22 mouse cellular contexts compared by ENCODE assay signal in genomic region chr9:118570865-118571264, GRCm38 (mm10). TPM values are rescaled to one million over a fixed set of nuclear protein-coding genes. Genes with fewer than 3 reads are reported as not detected.
DNase-seq lines count a peak whose midpoint lies in the region; ATAC-seq and TF ChIP-seq lines count a peak whose summit lies in the region.
"Had no signal": no experiment of that assay in that cellular context is flagged by ENCODE, and none has a peak within 500 bp of the region (broad histone marks: within the 10 kb centered on the region; RNA-seq: fewer than 3 reads in every experiment).

No protein-coding gene starts in this region.

- TF ChIP-seq EP300 in stomach, postnatal 0 days (optimal IDR thresholded peaks at IDR 0.05): no peak

- H3K4me3 ChIP-seq in forebrain, postnatal 0 days (ENCODE audit: low read depth, low read length): no peak overlapping the region
- no peak overlapping the region for H3K4me3 ChIP-seq in forebrain, embryonic 16.5 days (replicated peaks; ENCODE audit: low read length)
- H3K4me3 ChIP-seq in layer of hippocampus, adult 2 months: no peak overlapping the region
- no peak overlapping the region for H3K4me3 ChIP-seq in stomach, postnatal 0 days (ENCODE audit: low read depth, low read length)
- H3K4me3 ChIP-seq: forebrain, embryonic 15.5 days; hindbrain, embryonic 10.5 days; limb, embryonic 13.5 days; liver, embryonic 12.5 days; midbrain, embryonic 10.5 days; neural tube, embryonic 15.5 days; stomach, embryonic 15.5 days had no signal

- no peak for ATAC-seq in forebrain, postnatal 0 days
- ATAC-seq in forebrain, embryonic 16.5 days: no peak
- no peak for ATAC-seq in stomach, postnatal 0 days (ENCODE audit: low FRiP score, low TSS enrichment)
- ATAC-seq: CD4-positive, CD25-positive, alpha-beta regulatory T cell, adult 4 months; forebrain, embryonic 15.5 days; liver, embryonic 12.5 days had no signal

- H3K27me3 ChIP-seq in forebrain, postnatal 0 days (ENCODE audit: insufficient read depth, low read length): no peaks in the 10 kb centered on the region
- H3K27me3 ChIP-seq in forebrain, embryonic 16.5 days (replicated peaks; ENCODE audit: control insufficient read depth, insufficient read depth, low read length): no peaks in the 10 kb centered on the region
- H3K27me3 ChIP-seq in stomach, postnatal 0 days (ENCODE audit: control insufficient read depth, insufficient read depth, low read length): no peaks in the 10 kb centered on the region
- H3K27me3 ChIP-seq: forebrain, embryonic 15.5 days; limb, embryonic 13.5 days; liver, embryonic 12.5 days; neural tube, embryonic 15.5 days; stomach, embryonic 15.5 days had no signal

- H3K4me1 ChIP-seq in forebrain, postnatal 0 days (ENCODE audit: insufficient read depth): no peaks in the 10 kb centered on the region
- 0 out of 2 replicates have a peak, but pooled peaks cover 2% of the 10 kb centered on the region for H3K4me1 ChIP-seq in forebrain, embryonic 16.5 days (replicated peaks; ENCODE audit: control insufficient read depth, insufficient read depth, low read length)
- no peaks in the 10 kb centered on the region for H3K4me1 ChIP-seq in stomach, postnatal 0 days (replicated peaks; ENCODE audit: control insufficient read depth, insufficient read depth)
- H3K4me1 ChIP-seq: forebrain, embryonic 15.5 days; hindbrain, embryonic 10.5 days; limb, embryonic 13.5 days; liver, embryonic 12.5 days; midbrain, embryonic 10.5 days; neural tube, embryonic 15.5 days; stomach, embryonic 15.5 days had no signal

- peaks cover 73% of the 10 kb centered on the region for H3K36me3 ChIP-seq in forebrain, postnatal 0 days (ENCODE audit: insufficient read depth)
- H3K36me3 ChIP-seq in forebrain, embryonic 16.5 days (ENCODE audit: control insufficient read depth, insufficient read depth): peaks cover 26% of the 10 kb centered on the region
- peaks cover 28% of the 10 kb centered on the region for H3K36me3 ChIP-seq in stomach, postnatal 0 days (ENCODE audit: control insufficient read depth, insufficient read depth, low read length)

- no peaks in the 10 kb centered on the region for H3K9me3 ChIP-seq in forebrain, postnatal 0 days (ENCODE audit: low read length)
- no peaks in the 10 kb centered on the region for H3K9me3 ChIP-seq in forebrain, embryonic 16.5 days (ENCODE audit: control insufficient read depth, low read length)
- no peaks in the 10 kb centered on the region for H3K9me3 ChIP-seq in stomach, postnatal 0 days (ENCODE audit: control insufficient read depth, low read length)
- H3K9me3 ChIP-seq: forebrain, embryonic 15.5 days; hindbrain, embryonic 10.5 days; limb, embryonic 13.5 days; liver, embryonic 12.5 days; midbrain, embryonic 10.5 days; neural tube, embryonic 15.5 days; stomach, embryonic 15.5 days had no signal

- WGBS in forebrain, postnatal 0 days: 78% methylated on average over 4 of the region's 4 CpGs
- WGBS in forebrain, embryonic 16.5 days: 83% methylated on average over 4 of the region's 4 CpGs
- WGBS in stomach, postnatal 0 days: 72% methylated on average over 4 of the region's 4 CpGs

- H3K27ac ChIP-seq in forebrain, postnatal 0 days (ENCODE audit: low read depth, low read length): no peak overlapping the region
- H3K27ac ChIP-seq in forebrain, embryonic 16.5 days (ENCODE audit: low read length): no peak overlapping the region
- no peak overlapping the region for H3K27ac ChIP-seq in layer of hippocampus, adult 2 months
- H3K27ac ChIP-seq in stomach, postnatal 0 days (replicated peaks): no peak overlapping the region
- H3K27ac ChIP-seq: forebrain, embryonic 15.5 days; hindbrain, embryonic 10.5 days; limb, embryonic 13.5 days; liver, embryonic 12.5 days; midbrain, embryonic 10.5 days; neural tube, embryonic 15.5 days; stomach, embryonic 15.5 days had no signal

- peak; percentile 30 for TF ChIP-seq CTCF in forebrain, postnatal 0 days (IDR thresholded peaks at IDR 0.05; ENCODE audit: low read depth)
- peak; percentile 65 for TF ChIP-seq CTCF in layer of hippocampus, adult 2 months (conservative IDR thresholded peaks at IDR 0.05)
- peak; percentile 32 for TF ChIP-seq CTCF in stomach, postnatal 0 days (IDR thresholded peaks at IDR 0.05; ENCODE audit: low read depth)

- H3K9ac ChIP-seq in forebrain, postnatal 0 days: no peak overlapping the region
- H3K9ac ChIP-seq in forebrain, embryonic 16.5 days (replicated peaks; ENCODE audit: low read depth, low read length): no peak overlapping the region
- no peak overlapping the region for H3K9ac ChIP-seq in stomach, postnatal 0 days (ENCODE audit: low read length)
- H3K9ac ChIP-seq: forebrain, embryonic 15.5 days; limb, embryonic 13.5 days; liver, embryonic 12.5 days; neural tube, embryonic 15.5 days; stomach, embryonic 15.5 days had no signal

- DNase-seq in forebrain, postnatal 0 days: no peak
- no peak for DNase-seq in layer of hippocampus, adult 2 months (ENCODE audit: low spot score in 2 of 2)
- no peak for DNase-seq in layer of hippocampus, adult 9-10 months (ENCODE audit: low spot score)
- DNase-seq in thymus, postnatal 14 days: peak; percentile 16
- DNase-seq in thymus, postnatal 10 days (ENCODE audit: low spot score in 2 of 2): no peak
- no peak for DNase-seq in stomach, postnatal 0 days (ENCODE audit: low spot score)
- no peak for DNase-seq in right cerebral cortex, postnatal 10 days (ENCODE audit: low spot score in 2 of 2)
- DNase-seq: adrenal gland, postnatal 36 days; kidney, adult 18-20 months; layer of hippocampus, postnatal 36 days; right cerebral cortex, adult 18-20 months; thymus, adult 18-20 months had no signal

- H3K4me2 ChIP-seq in forebrain, postnatal 0 days (ENCODE audit: low read depth): no peak overlapping the region
- H3K4me2 ChIP-seq in forebrain, embryonic 16.5 days (ENCODE audit: low read length): no peak overlapping the region
- H3K4me2 ChIP-seq in stomach, postnatal 0 days (replicated peaks; ENCODE audit: low read depth): no peak overlapping the region
- H3K4me2 ChIP-seq: forebrain, embryonic 15.5 days; heart, embryonic 11.5 days; limb, embryonic 13.5 days; liver, embryonic 12.5 days; neural tube, embryonic 15.5 days; stomach, embryonic 15.5 days had no signal

RNA-seq across cellular contexts. Expression of gene Itga9, which starts 35.6 kb away (rescaled TPM):
- 2.6 and 3.3 TPM in 2 replicates for total RNA-seq in forebrain, postnatal 0 days (2014; rRNA removed)
- polyA plus RNA-seq in forebrain, postnatal 0 days (2015; fragmentation: Nextera tagmentation; extraction: Ambion mirVana): 0.57 and 0.99 TPM in 2 replicates
- polyA plus RNA-seq in forebrain, embryonic 16.5 days (2015; fragmentation: Nextera tagmentation; extraction: Ambion mirVana): 0.73 and 1.2 TPM in 2 replicates
- total RNA-seq in layer of hippocampus, adult 2 months (2021): 1 to 10 TPM; 3.6 to 4.7 TPM
- 4.2 and 5.3 TPM in 2 replicates for polyA plus RNA-seq in stomach, postnatal 0 days (2015; fragmentation: Nextera tagmentation; extraction: Ambion mirVana)
